Mouse (Mus musculus) heart, embryonic 15.5 days (tissue): Measurements from ENCODE around the gene Dis3l2. TPM values are rescaled to one million over a fixed set of nuclear protein-coding genes. Genes with fewer than 3 reads are reported as not detected.
A peak's percentile ranks its signal among the peaks of the same experiment; 100 is the strongest.

Experiments
- ATAC-seq: fragments of 200-750 bp; cut with Nextera tagmentation; replicated peaks from 2 replicates; pipeline ENCODE4 v1.8.0; 2017; ENCODE audit warnings: low read depth, moderate TSS enrichment; ENCODE audit not compliant: insufficient number of reproducible peaks, insufficient read depth, low FRiP score
- H3K27ac ChIP-seq: fragments of 300-500 bp; sonication (generic); 2 replicates; pipeline ENCODE4 v1.5.1; 2015; ENCODE audit warnings: mild to moderate bottlenecking, inconsistent platforms
- H3K27me3 ChIP-seq: fragments of 300-500 bp; sonication (generic); 2 replicates; pipeline ENCODE4 v1.6.1; 2015; ENCODE audit warnings: inconsistent platforms
- H3K36me3 ChIP-seq: fragments of 300-500 bp; sonication (generic); 2 replicates; pipeline ENCODE4 v1.6.1; 2015; ENCODE audit warnings: mild to moderate bottlenecking, inconsistent platforms
- H3K4me1 ChIP-seq: fragments of 300-500 bp; sonication (generic); replicated peaks from 2 replicates; pipeline ENCODE4 v1.6.1; 2015; ENCODE audit warnings: inconsistent platforms
- H3K4me2 ChIP-seq: fragments of 300-500 bp; sonication (generic); 2 replicates; pipeline ENCODE4 v1.6.1; 2015; ENCODE audit warnings: inconsistent platforms, mild to moderate bottlenecking, moderate library complexity
- H3K4me3 ChIP-seq: fragments of 300-500 bp; sonication (generic); 2 replicates; pipeline ENCODE4 v1.5.1; 2015; ENCODE audit warnings: mild to moderate bottlenecking, inconsistent platforms
- H3K9ac ChIP-seq: fragments of 300-500 bp; sonication (generic); 2 replicates; pipeline ENCODE4 v1.6.1; 2015; ENCODE audit warnings: mild to moderate bottlenecking, inconsistent platforms
- H3K9me3 ChIP-seq: fragments of 300-500 bp; sonication (generic); replicated peaks from 2 replicates; pipeline ENCODE4 v1.6.1; 2016; ENCODE audit warnings: inconsistent platforms
- WGBS: fragments of 180-500 bp; shearing (Covaris S2); methylation state at CpG from one replicate; pipeline ENCODE4 v1.1.7; 2015; ENCODE audit warnings: mixed read lengths; 5-methylcytosine and 5-hydroxymethylcytosine counted together
- polyA plus RNA-seq: library from polyadenylated mRNA; unstranded; fragments of >200 nt; fragmentation: Nextera tagmentation; extraction: Ambion mirVana; gene quantifications from 2 replicates; pipeline ENCODE4 v1.2.1, GENCODE M21; 2015

Dis3l2 gene
- polyA plus RNA-seq, 1 experiment from 2014 or later, result 15.2 TPM

- no peaks in the 10 kb centered on the region for H3K4me1 ChIP-seq
- no peak overlapping the region for H3K9ac ChIP-seq
- H3K36me3 ChIP-seq, result no peaks in the 10 kb centered on the region
- H3K27me3 ChIP-seq, result no peaks in the 10 kb centered on the region; the same call in 1 of the 2 replicates
- no peak overlapping the region for H3K27ac ChIP-seq
- ATAC-seq, result 0 out of 2 replicates have a peak, but pooled peaks have one; percentile 10
- no peak overlapping the region for H3K4me3 ChIP-seq
- 84% methylated on average over 11 of the region's 11 CpGs for WGBS
- H3K4me2 ChIP-seq, result no peak overlapping the region
- H3K9me3 ChIP-seq, result no peaks in the 10 kb centered on the region
Observed at GRCm38 (mm10) chr1:87089251-87089650, 385.6 kb downstream of the Dis3l2 start.

- Histone ChIP-seq H3K9me3 (no peaks in the 10 kb centered on the region), H3K27ac (no peak within 1 kb of the TSS), H3K27me3 (no peaks in the 10 kb centered on the region; the same call in 1 of the 2 replicates), H3K4me2 (no peak within 1 kb of the TSS), H3K9ac (no peak within 1 kb of the TSS), H3K4me1 (no peaks in the 10 kb centered on the region), H3K4me3 (no peak within 1 kb of the TSS), H3K36me3 (no peaks in the 10 kb centered on the region)
- 73% methylated on average over 4 of the region's 4 CpGs for WGBS
- no peak for ATAC-seq
Observed at GRCm38 (mm10) chr1:87089828-87090227, 386.2 kb downstream of the Dis3l2 start, which contains the start of gene Alppl2. TSS of gene Alppl2 (minus strand) at chr1:87089928.

- no peaks in the 10 kb centered on the region for H3K36me3 ChIP-seq
- H3K9ac ChIP-seq, result no peak overlapping the region
- H3K27me3 ChIP-seq, result peaks cover 32% of the 10 kb centered on the region
- ATAC-seq, result no peak
- H3K4me3 ChIP-seq, result no peak overlapping the region
- no peak overlapping the region for H3K4me2 ChIP-seq
- H3K27ac ChIP-seq, result no peak overlapping the region
- no peaks in the 10 kb centered on the region for H3K9me3 ChIP-seq
- H3K4me1 ChIP-seq, result peaks cover 4% of the 10 kb centered on the region
- 77% methylated on average over 8 of the region's 8 CpGs for WGBS
Observed at GRCm38 (mm10) chr1:87095642-87096041, 392.0 kb downstream of the Dis3l2 start.

- Histone ChIP-seq H3K9ac (no peak overlapping the region), H3K4me1 (peaks cover 4% of the 10 kb centered on the region), H3K36me3 (no peaks in the 10 kb centered on the region), H3K4me3 (0 out of 2 replicates have a peak overlapping the region, but pooled peaks have one; percentile 20), H3K9me3 (no peaks in the 10 kb centered on the region), H3K27ac (no peak overlapping the region), H3K4me2 (peak overlapping the region; percentile 46), H3K27me3 (peaks cover 32% of the 10 kb centered on the region)
- WGBS, result 13% methylated on average over 30 of the region's 30 CpGs
- peak; percentile 48 for ATAC-seq
Observed at GRCm38 (mm10) chr1:87098358-87098975, 394.9 kb downstream of the Dis3l2 start.

Other genes with a start within 250 kb of the Dis3l2 start
- gene Ptma, start 177.1 kb upstream of the Dis3l2 start, polyA plus RNA-seq, result 791 and 881 TPM in 2 replicates
- 61.6 and 73.0 TPM in 2 replicates for gene Pde6d, start 121.2 kb upstream of the Dis3l2 start, polyA plus RNA-seq
- 21.7 and 25.3 TPM in 2 replicates for gene Cops7b, start 120.9 kb upstream of the Dis3l2 start, polyA plus RNA-seq
- gene Nppc, start 33.2 kb upstream of the Dis3l2 start, polyA plus RNA-seq, result 1.2 and 1.3 TPM in 2 replicates